Mouse (Mus musculus): ENCODE data around the gene Serhl.
A peak's percentile ranks its signal among the peaks of the same experiment; 100 is the strongest.

Gene Serhl

DNA sequence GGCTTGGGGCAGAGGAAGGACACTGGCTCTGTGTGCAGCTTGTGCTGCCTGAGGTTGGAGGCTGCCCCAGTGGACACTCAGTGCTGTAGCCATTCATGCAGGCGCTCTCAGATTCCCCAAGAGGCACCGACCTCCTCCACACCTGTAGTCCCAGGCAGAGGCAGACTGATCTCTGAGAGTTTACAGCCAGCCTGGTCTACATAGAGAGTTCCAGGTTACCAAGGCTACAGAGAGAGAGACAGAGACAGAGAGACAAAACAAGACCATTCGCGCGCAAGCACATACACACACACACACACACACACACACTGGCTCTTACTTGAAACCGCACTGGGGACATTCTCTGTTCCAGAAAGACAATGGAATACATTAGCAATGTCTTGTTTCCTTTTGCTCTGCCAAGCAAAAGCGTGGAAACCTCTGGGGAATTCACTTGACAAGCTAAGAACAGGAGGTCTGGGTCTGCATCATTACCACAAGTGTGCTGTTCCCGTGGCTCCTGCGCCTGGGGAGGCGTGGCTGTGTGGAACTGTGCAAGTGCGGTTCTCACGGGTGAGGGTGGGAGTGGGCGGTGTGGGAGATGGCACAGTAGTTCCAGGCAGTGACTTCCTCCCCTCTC is 5.2 kb upstream of the Serhl start:
- no peak for DNase-seq (ENCODE audit: low spot score in 2 of 2)

DNA sequence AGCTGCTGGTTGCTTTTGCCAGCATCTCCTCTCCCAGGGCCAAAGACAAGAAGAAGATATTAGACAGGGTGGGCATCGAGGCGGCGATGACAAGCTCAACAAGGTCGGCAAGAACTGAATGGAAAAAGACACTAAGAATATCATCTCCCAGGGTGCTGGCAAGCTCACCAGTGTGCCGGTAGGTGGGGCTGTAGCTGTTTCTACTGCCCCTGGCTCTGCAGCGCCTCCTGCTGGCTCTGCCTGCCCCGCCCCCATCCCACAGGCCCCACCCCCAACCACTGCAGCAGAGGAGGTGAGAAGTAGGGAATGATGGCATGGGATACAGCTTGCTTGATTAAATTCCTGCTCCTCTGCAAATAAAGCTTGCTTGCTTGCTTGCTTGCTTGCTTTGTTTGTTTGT is 3.4 kb upstream of the Serhl start:
- DNase-seq (ENCODE audit: low spot score in 2 of 2), result no peak

DNA sequence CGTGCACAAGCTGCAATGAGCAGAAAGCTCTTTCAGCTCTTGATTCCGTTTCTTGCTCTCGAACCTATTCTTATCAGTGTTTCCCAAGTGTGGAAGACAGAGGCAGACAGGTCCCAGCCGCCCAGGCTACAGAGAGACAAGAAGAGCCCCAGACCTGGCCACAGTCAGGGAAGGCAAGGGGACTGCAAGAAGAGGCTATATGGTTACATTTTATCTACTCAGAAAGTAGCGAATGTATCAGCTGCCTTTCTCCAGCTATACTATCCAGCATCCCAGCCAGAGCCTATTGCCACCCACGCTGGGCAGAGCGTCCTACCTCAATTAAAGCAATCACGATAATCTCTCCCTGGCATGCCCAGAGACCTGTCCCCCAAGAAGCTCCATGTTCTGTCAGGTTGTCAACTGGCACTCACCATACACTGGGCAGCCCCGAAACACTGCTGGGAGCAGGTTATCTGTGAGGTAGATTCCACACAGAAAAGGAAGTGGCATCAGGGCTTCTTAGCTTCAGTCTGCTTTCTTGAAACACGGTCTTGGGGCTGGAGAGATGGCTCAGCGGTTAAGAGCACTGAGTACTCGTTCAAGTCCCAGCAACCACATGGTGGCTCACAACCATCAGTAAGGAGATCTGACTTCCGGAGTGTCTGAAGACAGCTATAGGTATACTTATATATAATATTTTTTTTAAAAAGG is 2.5 kb upstream of the Serhl start:
- DNase-seq (ENCODE audit: low spot score in 2 of 2), result no peak

GRCm38 (mm10) chr15:83088495-83089428 is 544 bp upstream of the Serhl start:
- no peak for DNase-seq (ENCODE audit: low spot score in 2 of 2)

- no peak for DNase-seq (ENCODE audit: low spot score in 2 of 2)
These were observed 1.6 kb downstream of the Serhl start for GRCm38 (mm10) chr15:83090874-83091273.

- DNase-seq (ENCODE audit: low spot score in 2 of 2), result no peak
These were observed 4.4 kb downstream of the Serhl start for GRCm38 (mm10) chr15:83093687-83094086.

DNA sequence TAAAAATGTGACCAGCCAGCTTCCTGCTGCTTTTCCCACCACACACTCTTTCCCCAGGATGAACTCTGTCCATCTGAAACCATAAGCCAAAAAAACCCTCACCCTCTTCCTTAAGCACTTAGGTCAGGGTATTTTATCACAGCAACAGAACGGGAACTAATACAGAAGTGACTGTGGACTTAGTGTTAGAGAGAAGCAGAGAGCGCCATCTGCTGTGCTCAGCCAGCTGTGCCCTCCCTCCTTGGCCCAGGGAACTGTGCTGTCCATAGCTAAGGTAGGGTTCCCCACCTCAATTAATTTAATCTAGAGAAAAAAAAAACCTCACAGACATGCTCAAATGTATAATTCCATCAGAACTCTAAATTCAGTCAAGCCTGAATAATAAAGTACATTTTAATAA is 6.6 kb downstream of the Serhl start:
- no peak for DNase-seq (ENCODE audit: low spot score in 2 of 2)

DNA sequence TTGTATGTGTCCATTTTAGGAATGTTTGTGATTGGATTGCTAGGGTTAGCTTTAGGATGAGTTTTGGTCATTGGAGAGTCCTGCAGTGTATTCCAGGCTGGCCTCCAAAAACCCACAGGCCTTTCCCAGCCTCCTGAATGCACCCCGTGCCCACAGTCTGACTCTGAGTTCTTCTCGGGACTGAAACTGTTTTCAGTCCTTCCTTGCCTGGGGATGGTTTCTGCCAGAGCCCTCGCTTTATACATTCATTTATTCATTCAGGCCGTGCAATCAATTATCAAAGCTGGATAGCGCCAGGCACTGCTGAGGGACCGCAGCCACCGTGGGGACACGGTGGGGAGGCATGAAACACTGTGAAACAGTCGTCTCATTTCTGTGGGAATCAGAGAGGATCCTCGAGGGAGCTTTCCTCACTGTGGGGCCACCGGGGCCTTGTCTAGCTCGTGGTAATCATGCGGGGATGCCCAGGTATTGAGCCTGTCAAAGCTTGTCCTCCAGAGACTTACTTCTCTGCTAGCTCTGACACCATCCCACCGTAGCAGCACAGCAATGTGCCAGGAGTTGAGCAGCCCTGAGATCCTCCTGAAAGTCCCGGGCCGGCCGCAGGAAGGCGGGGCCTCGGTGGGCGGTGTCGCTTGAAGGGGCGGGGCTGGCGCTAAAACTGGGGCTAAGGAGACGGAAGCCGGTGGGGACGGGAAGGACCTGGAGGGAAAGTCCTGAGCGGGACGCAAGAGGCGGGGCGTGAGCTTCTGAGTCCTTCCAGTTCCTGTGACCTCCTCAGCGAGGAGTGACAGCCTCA is 10.4 kb downstream of the Serhl start:
- peak; percentile 88 to 95 for DNase-seq (ENCODE audit: low spot score in 2 of 2)

- no peak for DNase-seq (ENCODE audit: low spot score in 2 of 2)
These were observed 11.0 kb downstream of the Serhl start for GRCm38 (mm10) chr15:83100332-83100662.

GRCm38 (mm10) chr15:83103111-83103510 is 13.8 kb downstream of the Serhl start:
- DNase-seq (ENCODE audit: low spot score in 2 of 2), result no peak

DNA sequence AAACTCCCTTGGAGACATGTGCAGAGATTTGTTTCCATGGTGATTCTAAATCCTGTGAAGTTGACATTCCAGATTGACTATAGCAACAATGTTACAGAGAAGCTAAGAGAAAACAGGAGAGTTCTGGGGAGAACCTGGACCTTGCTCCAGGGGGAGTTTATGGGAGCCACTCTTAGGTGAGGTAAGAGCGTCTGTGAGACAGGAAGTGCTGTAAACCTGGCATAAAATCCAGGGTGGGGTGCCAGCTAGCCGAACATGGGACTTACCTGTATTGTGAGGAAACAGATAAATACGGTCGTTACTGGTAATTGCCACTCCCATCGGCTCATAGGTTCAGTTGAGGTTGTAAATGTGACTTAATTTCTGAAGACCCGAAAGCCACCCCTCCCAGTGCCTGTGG is 17.1 kb downstream of the Serhl start:
- DNase-seq (ENCODE audit: low spot score in 2 of 2), result peak in 1 of 2 experiments; percentile 54

GRCm38 (mm10) chr15:83107814-83108213 is 18.5 kb downstream of the Serhl start:
- DNase-seq (ENCODE audit: low spot score in 2 of 2), result no peak

- no peak for DNase-seq (ENCODE audit: low spot score in 2 of 2)
These were observed 22.0 kb downstream of the Serhl start for GRCm38 (mm10) chr15:83111290-83111689.

- DNase-seq (ENCODE audit: low spot score in 2 of 2), result no peak
These were observed 22.6 kb downstream of the Serhl start for GRCm38 (mm10) chr15:83111874-83112273.

- DNase-seq (ENCODE audit: low spot score in 2 of 2), result peak; percentile 66 to 86
These were observed 23.6 kb downstream of the Serhl start for GRCm38 (mm10) chr15:83112898-83113297.

- DNase-seq (ENCODE audit: low spot score in 2 of 2), result no peak
These were observed 24.8 kb downstream of the Serhl start for GRCm38 (mm10) chr15:83114106-83114505.

DNA sequence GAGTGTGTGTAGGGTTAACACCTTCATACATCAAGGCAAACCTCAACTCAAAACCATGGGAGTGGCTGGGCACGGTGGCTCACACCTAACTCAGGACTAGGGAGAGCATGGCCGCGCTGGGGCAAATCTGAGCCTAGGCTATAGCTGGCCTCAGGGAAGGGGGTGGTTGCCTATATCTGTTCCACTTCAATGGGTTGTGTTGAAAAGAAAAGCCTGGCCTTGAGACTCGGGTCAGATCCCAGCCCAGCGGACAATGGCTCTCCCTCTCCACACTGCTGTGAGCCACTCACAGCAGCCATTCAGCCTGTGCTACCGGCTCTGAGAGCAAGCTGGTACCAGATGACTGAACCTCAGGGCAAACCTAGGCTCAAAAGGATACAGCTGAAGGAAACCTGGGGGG is 25.8 kb downstream of the Serhl start:
- peak in 1 of 2 experiments; percentile 42 for DNase-seq (ENCODE audit: low spot score in 2 of 2)

DNA sequence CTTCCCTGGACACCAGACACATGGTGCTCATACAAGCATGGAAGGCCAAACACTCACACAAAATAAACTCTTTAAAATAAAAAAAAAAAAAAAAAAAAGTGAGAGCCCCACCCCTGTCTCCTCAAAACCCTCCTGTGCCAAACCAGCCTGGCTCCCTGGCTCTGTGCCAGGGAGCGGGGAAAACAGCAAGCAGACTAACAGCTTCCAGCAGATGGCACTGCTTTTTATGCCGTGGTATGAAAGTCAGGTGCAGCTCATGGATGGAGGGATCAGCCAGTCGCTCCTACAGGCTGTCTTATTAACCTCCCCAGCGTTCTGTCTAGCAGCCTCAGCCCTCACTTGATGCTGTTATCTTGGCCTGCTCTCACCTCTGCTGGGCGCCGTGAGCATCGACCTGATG is 29.1 kb downstream of the Serhl start:
- DNase-seq (ENCODE audit: low spot score in 2 of 2), result no peak

DNA sequence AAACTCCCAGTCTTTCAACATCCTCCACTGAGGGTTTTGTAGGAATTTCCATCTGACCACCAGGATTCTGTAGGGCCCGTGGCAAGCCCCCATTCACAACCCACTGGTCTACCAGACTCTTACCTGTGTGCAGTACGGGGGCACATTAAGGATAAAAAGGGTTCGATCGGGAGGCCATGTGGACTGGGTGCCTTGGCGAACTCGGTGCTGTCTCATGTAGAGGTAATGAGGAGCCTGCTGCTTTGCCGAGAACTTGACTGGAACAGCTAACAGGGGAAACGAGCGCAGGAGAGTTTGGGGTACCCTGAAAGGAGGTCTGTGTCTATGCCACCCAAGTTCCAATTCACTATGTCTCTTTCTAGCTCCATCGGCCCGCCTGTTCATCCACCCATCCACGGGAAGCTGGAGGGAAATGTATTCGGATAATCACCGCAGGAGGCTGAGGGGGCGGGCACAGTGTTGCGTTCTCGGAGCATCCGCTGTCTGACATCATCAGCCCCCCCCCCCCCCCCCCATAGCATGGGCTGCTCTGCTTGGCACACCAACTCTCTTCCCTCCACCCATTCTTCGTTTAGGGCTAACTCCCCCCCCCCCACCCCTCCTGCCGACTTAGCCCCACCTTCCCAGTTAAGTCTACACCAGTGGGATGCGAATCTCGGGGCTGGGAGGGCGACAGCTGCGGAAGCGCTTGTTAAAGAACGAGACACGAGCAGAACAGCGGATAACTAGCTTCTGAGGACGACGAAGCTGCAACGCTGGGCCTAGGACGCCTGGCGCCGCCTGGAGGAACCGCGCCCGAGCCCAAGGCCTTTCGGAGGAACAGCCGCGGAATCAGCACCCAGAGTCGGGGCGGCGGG is 32.6 kb downstream of the Serhl start:
- DNase-seq (ENCODE audit: low spot score in 2 of 2), result no peak

DNA sequence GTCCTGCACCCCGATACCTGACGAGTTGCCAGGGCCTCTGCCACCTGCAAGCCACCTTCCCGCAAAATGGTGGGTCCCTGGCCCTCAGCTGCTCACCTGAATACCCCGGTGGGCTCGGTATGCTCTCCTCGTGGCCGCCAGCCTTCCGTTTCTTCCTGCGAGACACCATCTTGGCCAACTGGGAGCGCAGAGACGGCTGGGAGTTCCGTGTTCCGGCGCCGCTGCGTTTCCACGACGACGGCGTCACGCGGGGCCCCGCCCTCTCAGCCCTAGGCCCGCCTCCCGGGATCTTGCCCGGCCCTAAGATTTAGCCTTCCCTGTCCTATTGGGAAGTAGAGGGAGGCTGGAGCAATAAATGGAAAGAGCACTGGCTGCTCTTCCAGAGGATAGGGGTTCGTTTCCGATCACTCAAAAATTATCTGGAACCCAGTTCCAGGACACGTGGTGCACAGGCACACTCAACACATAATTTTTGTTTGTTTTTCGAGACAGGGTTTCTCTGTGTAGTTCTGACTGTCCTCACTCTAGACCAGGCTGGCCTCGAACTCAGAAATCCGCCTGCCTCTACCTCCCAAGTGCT is 33.4 kb downstream of the Serhl start, which contains the start of gene Rrp7a:
Gene Rrp7a (minus strand): TSS at position 236 of the 580 bp plus-strand sequence.
- peak; percentile 89 to 92 for DNase-seq (ENCODE audit: low spot score in 2 of 2)

All from urinary bladder, postnatal 4 days (tissue).